Mouse (Mus musculus): Measurements from ENCODE around the gene Sdad1. TPM values are rescaled to one million over a fixed set of nuclear protein-coding genes. Genes with fewer than 3 reads are reported as not detected.
"Not testable (repeated sequence)": the region's sequence is repeated elsewhere in the genome, so short reads cannot be mapped to it uniquely, and the experiment has no call there.

The Sdad1 gene
- polyA plus RNA-seq (2014; fragmentation: Nextera tagmentation; extraction: Ambion mirVana) = 28.5 and 29.3 TPM in 2 replicates

DNA sequence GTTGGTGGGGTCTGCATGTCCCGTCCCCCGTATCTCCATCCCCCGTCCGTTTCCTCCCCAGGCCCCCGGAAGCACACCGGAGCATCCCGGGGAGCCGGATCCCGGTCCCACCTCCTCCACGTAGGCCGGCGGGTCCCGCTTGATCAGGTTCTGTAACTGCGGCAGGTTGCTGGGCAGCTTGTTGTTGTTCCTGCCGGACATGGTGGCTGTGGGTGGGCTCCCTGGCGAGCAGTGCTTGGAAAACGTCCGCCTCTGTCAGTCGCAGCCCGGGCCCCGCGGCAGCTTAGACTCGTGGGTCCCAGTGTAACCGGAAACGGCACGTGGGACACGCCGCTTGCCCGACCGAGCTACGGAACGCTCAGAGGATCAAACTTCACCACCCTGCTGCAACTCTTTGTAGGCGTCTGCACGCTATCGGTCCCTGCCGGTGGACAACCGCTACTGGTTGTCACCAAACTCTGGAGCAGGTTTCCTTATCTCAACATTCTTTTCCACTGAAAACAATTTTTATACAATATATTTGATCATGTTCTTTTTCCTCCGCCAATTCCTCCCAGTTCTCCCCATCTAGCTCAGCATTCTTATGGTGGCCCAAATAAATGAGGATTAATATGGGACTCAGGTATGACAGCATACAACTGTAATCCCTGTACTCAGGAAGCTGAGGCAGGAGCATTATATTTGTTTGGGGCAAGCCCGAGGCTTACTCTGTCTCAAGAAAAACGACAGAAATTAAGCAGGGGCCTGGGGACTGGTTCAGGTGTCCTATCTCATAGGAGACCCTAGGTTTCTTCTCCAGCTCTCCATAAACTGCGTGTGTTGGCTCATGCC lies at the start of gene Sdad1:
Sdad1 (minus strand) TSS at position 799 of the 831 bp plus-strand sequence.
- Histone ChIP-seq H3K9me3 (ENCODE audit: control insufficient read depth, low read length) (no peaks in the 10 kb centered on the region), H3K4me3 (replicated peaks; ENCODE audit: low read length) (peak within 1 kb of the TSS; percentile 88), H3K4me1 (replicated peaks; ENCODE audit: control insufficient read depth, insufficient read depth, low read length) (peaks cover 13% of the 10 kb centered on the region), H3K4me2 (replicated peaks) (peak within 1 kb of the TSS; percentile 88), H3K9ac (peak within 1 kb of the TSS; percentile 72), H3K27me3 (ENCODE audit: control insufficient read depth, insufficient read depth, low read length) (0 out of 2 replicates have a peak, but pooled peaks cover 4% of the 10 kb centered on the region), H3K27ac (peak within 1 kb of the TSS; percentile 52; the same call in 1 of the 2 replicates), H3K36me3 (replicated peaks; ENCODE audit: control insufficient read depth, insufficient read depth) (peaks cover 16% of the 10 kb centered on the region)
- peak; percentile 97 for ATAC-seq (ENCODE audit: low FRiP score)
- WGBS = 3% methylated on average over 41 of the region's 41 CpGs
- DNase-seq (ENCODE audit: low spot score) = peak; percentile 94

GRCm38 (mm10) chr5:92358767-92359455 lies 48.6 kb upstream of the Sdad1 start:
- Histone ChIP-seq H3K4me1 (replicated peaks; ENCODE audit: control insufficient read depth, insufficient read depth, low read length) (no peaks in the 10 kb centered on the region), H3K36me3 (replicated peaks; ENCODE audit: control insufficient read depth, insufficient read depth) (no peaks in the 10 kb centered on the region), H3K27ac (no peak overlapping the region), H3K9ac (no peak overlapping the region), H3K9me3 (ENCODE audit: control insufficient read depth, low read length) (no peaks in the 10 kb centered on the region), H3K4me3 (replicated peaks; ENCODE audit: low read length) (no peak overlapping the region), H3K27me3 (ENCODE audit: control insufficient read depth, insufficient read depth, low read length) (no peaks in the 10 kb centered on the region), H3K4me2 (replicated peaks) (no peak overlapping the region)
- ATAC-seq (ENCODE audit: low FRiP score) (no peak), DNase-seq (ENCODE audit: low spot score) (no peak)
- 81% methylated on average over 11 of the region's 11 CpGs for WGBS

DNA sequence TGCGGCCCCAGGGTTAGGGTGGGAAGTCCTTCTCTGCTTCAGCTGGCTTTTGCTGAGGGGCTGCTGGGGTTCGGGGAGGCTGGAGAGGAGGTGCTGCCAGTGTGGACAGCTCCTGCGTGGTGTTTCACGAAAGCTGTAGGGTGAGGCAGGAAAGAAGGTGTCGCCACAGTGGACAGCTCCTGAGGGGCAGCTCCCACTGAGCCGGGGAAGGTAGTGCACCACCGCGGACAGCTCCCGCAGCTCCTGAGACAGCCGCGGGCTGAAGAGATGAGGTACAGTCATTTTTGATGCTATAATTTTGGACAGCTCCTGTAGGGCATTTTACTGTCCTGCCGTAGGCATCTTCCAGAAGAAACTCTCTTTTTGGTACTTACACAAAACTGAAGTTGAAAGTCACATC lies 47.8 kb upstream of the Sdad1 start:
- no peaks in the 10 kb centered on the region for H3K27me3 ChIP-seq (ENCODE audit: control insufficient read depth, insufficient read depth, low read length)

GRCm38 (mm10) chr5:92353517-92353916 lies 43.2 kb upstream of the Sdad1 start:
- no peak for DNase-seq (ENCODE audit: low spot score)
- 65% methylated on average over 11 of the region's 11 CpGs for WGBS
- Histone ChIP-seq H3K9me3 (ENCODE audit: control insufficient read depth, low read length) (no peaks in the 10 kb centered on the region), H3K4me1 (replicated peaks; ENCODE audit: control insufficient read depth, insufficient read depth, low read length) (no peaks in the 10 kb centered on the region), H3K36me3 (replicated peaks; ENCODE audit: control insufficient read depth, insufficient read depth) (no peaks in the 10 kb centered on the region), H3K9ac (no peak overlapping the region), H3K27ac (no peak overlapping the region), H3K27me3 (ENCODE audit: control insufficient read depth, insufficient read depth, low read length) (no peaks in the 10 kb centered on the region), H3K4me3 (replicated peaks; ENCODE audit: low read length) (no peak overlapping the region), H3K4me2 (replicated peaks) (peak overlapping the region; percentile 19; the same call in 1 of the 2 replicates)
- no peak for ATAC-seq (ENCODE audit: low FRiP score)

More for the DNA sequence above, 47.8 kb upstream of the Sdad1 start:
- no peak overlapping the region for H3K27ac ChIP-seq
- H3K4me3 ChIP-seq (replicated peaks; ENCODE audit: low read length) = no peak overlapping the region
- no peak for DNase-seq (ENCODE audit: low spot score)
- H3K9ac ChIP-seq = no peak overlapping the region
- 61% methylated on average over 11 of the region's 12 CpGs for WGBS
- no peaks in the 10 kb centered on the region for H3K9me3 ChIP-seq (ENCODE audit: control insufficient read depth, low read length)
- no peaks in the 10 kb centered on the region for H3K36me3 ChIP-seq (replicated peaks; ENCODE audit: control insufficient read depth, insufficient read depth)
- ATAC-seq (ENCODE audit: low FRiP score) = no peak
- no peak overlapping the region for H3K4me2 ChIP-seq (replicated peaks)
- no peaks in the 10 kb centered on the region for H3K4me1 ChIP-seq (replicated peaks; ENCODE audit: control insufficient read depth, insufficient read depth, low read length)

DNA sequence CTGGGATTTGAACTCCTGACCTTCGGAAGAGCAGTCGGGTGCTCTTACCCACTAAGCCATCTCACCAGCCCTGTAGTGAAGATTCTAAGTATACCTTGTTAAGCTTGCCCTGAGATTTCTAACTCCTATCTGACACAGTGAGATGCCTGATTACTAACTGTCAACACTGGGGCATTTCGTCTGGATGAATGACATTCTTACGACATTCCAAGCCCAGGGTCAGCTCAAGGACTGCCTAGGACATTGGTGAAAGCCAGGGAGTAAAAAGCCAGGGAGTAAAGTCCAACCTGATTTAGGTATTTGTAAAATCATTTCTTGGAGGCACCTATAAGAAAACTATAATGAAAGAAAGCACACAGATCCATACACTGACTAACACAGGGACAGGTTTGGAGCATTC lies 42.4 kb upstream of the Sdad1 start:
- H3K27ac ChIP-seq; DNase-seq (ENCODE audit: low spot score); ATAC-seq (ENCODE audit: low FRiP score); H3K9me3 ChIP-seq (ENCODE audit: control insufficient read depth, low read length); H3K4me2 ChIP-seq (replicated peaks); H3K27me3 ChIP-seq (ENCODE audit: control insufficient read depth, insufficient read depth, low read length); H3K9ac ChIP-seq; H3K4me3 ChIP-seq (replicated peaks; ENCODE audit: low read length); H3K4me1 ChIP-seq (replicated peaks; ENCODE audit: control insufficient read depth, insufficient read depth, low read length); H3K36me3 ChIP-seq (replicated peaks; ENCODE audit: control insufficient read depth, insufficient read depth): not testable (repeated sequence)
- WGBS = 73% methylated on average over 4 of the region's 4 CpGs

DNA sequence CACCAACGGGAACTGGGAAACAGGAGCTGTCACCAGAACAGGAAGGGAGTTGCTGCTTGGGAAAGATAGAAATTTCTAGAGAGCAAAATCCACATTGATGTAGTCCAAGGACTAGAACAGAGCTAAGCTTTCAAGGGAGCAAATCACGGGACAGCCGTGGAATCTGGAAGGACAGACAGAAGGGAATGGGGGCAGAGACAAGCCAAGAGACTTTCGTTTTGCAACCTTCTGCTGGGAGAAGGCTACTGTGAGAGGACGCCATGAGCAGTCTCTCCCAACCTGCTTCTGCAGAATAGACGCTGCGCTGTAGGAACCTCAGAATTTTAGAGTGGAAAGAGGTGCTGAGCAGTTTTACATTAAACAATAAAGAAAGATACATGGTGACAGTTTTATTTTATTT lies 39.5 kb upstream of the Sdad1 start:
- Histone ChIP-seq H3K4me2 (replicated peaks) (no peak overlapping the region), H3K9ac (no peak overlapping the region)
- WGBS = 90% methylated on average over 7 of the region's 7 CpGs

GRCm38 (mm10) chr5:92348794-92349413 lies 38.6 kb upstream of the Sdad1 start, which contains the start of gene Cxcl10:
Gene Cxcl10 (minus strand): TSS chr5:92348889.
- 26% methylated on average over 14 of the region's 14 CpGs for WGBS

More for the DNA sequence above, 39.5 kb upstream of the Sdad1 start:
- ATAC-seq (ENCODE audit: low FRiP score) (no peak), DNase-seq (ENCODE audit: low spot score) (no peak)
- H3K27ac ChIP-seq = no peak overlapping the region
- no peak overlapping the region for H3K4me3 ChIP-seq (replicated peaks; ENCODE audit: low read length)
- H3K9me3 ChIP-seq (ENCODE audit: control insufficient read depth, low read length) = no peaks in the 10 kb centered on the region
- H3K36me3 ChIP-seq (replicated peaks; ENCODE audit: control insufficient read depth, insufficient read depth) = no peaks in the 10 kb centered on the region
- H3K27me3 ChIP-seq (ENCODE audit: control insufficient read depth, insufficient read depth, low read length) = no peaks in the 10 kb centered on the region
- no peaks in the 10 kb centered on the region for H3K4me1 ChIP-seq (replicated peaks; ENCODE audit: control insufficient read depth, insufficient read depth, low read length)

GRCm38 (mm10) chr5:92345006-92345405 lies 34.7 kb upstream of the Sdad1 start:
- Histone ChIP-seq H3K27ac (no peak overlapping the region), H3K9ac (no peak overlapping the region), H3K9me3 (ENCODE audit: control insufficient read depth, low read length) (no peaks in the 10 kb centered on the region), H3K36me3 (replicated peaks; ENCODE audit: control insufficient read depth, insufficient read depth) (no peaks in the 10 kb centered on the region), H3K27me3 (ENCODE audit: control insufficient read depth, insufficient read depth, low read length) (no peaks in the 10 kb centered on the region), H3K4me1 (replicated peaks; ENCODE audit: control insufficient read depth, insufficient read depth, low read length) (no peaks in the 10 kb centered on the region), H3K4me2 (replicated peaks) (no peak overlapping the region), H3K4me3 (replicated peaks; ENCODE audit: low read length) (no peak overlapping the region)
- ATAC-seq (ENCODE audit: low FRiP score) (no peak), DNase-seq (ENCODE audit: low spot score) (no peak)
- WGBS = 86% methylated on average over 8 of the region's 8 CpGs

More at GRCm38 (mm10) chr5:92348794-92349413, 38.6 kb upstream of the Sdad1 start, which contains the start of gene Cxcl10:
- Histone ChIP-seq H3K9ac (no peak within 1 kb of the TSS), H3K4me2 (replicated peaks) (peak within 1 kb of the TSS; percentile 46), H3K27me3 (ENCODE audit: control insufficient read depth, insufficient read depth, low read length) (no peaks in the 10 kb centered on the region), H3K36me3 (replicated peaks; ENCODE audit: control insufficient read depth, insufficient read depth) (no peaks in the 10 kb centered on the region), H3K9me3 (ENCODE audit: control insufficient read depth, low read length) (no peaks in the 10 kb centered on the region), H3K27ac (no peak within 1 kb of the TSS), H3K4me3 (replicated peaks; ENCODE audit: low read length) (no peak within 1 kb of the TSS; the same call in 1 of the 2 replicates), H3K4me1 (replicated peaks; ENCODE audit: control insufficient read depth, insufficient read depth, low read length) (no peaks in the 10 kb centered on the region)
- DNase-seq (ENCODE audit: low spot score) (no peak), ATAC-seq (ENCODE audit: low FRiP score) (peak; percentile 59; the same call in 1 of the 2 replicates)

DNA sequence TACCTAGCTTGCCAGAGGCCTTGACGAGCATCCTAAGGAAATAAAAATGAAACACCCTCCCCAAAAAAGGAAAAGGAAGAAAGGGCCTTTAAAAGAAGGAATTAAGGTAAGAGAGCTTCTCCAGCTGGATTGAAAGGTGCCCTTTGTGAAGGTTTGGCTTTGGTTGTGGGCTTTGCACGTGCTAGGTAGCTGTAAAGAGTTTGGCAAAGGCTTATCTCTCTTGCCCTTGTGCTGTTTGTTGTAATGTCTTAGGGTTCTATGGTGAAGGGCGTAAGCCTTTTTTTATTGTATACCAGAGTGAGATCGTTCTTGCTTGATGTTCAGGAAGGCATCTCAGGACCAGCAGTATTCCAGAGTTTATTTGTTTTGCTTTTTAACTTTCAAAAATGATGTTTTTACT lies 30.3 kb upstream of the Sdad1 start:
- WGBS = 83% methylated on average over 4 of the region's 4 CpGs
- Histone ChIP-seq H3K4me1 (replicated peaks; ENCODE audit: control insufficient read depth, insufficient read depth, low read length) (no peaks in the 10 kb centered on the region), H3K9ac (no peak overlapping the region), H3K9me3 (ENCODE audit: control insufficient read depth, low read length) (no peaks in the 10 kb centered on the region), H3K27me3 (ENCODE audit: control insufficient read depth, insufficient read depth, low read length) (no peaks in the 10 kb centered on the region), H3K4me3 (replicated peaks; ENCODE audit: low read length) (no peak overlapping the region), H3K27ac (no peak overlapping the region), H3K36me3 (replicated peaks; ENCODE audit: control insufficient read depth, insufficient read depth) (no peaks in the 10 kb centered on the region), H3K4me2 (replicated peaks) (no peak overlapping the region)
- DNase-seq (ENCODE audit: low spot score) (no peak), ATAC-seq (ENCODE audit: low FRiP score) (no peak)
